Mouse (Mus musculus) kidney, embryonic 15.5 days (tissue): ENCODE results near the gene Med17. TPM values are rescaled to one million over a fixed set of nuclear protein-coding genes. Genes with fewer than 3 reads are reported as not detected.

ENCODE experiments used
- ATAC-seq: fragments of 200-750 bp; cut with Nextera tagmentation; replicated peaks from 2 replicates; pipeline ENCODE4 v1.8.0; 2017; ENCODE audit warnings: moderate TSS enrichment; ENCODE audit not compliant: low FRiP score
- H3K27ac ChIP-seq: fragments of 300-500 bp; sonication (generic); 2 replicates; pipeline ENCODE4 v1.5.1; 2015; ENCODE audit warnings: mild to moderate bottlenecking, inconsistent platforms
- H3K27me3 ChIP-seq: fragments of 300-500 bp; sonication (generic); 2 replicates; pipeline ENCODE4 v1.6.1; 2015; ENCODE audit warnings: inconsistent platforms
- H3K36me3 ChIP-seq: fragments of 300-500 bp; sonication (generic); 2 replicates; pipeline ENCODE4 v1.6.1; 2015; ENCODE audit warnings: inconsistent platforms
- H3K4me1 ChIP-seq: fragments of 300-500 bp; sonication (generic); 2 replicates; pipeline ENCODE4 v1.6.1; 2015; ENCODE audit warnings: inconsistent platforms
- H3K4me2 ChIP-seq: fragments of 300-500 bp; sonication (generic); 2 replicates; pipeline ENCODE4 v1.6.1; 2015; ENCODE audit warnings: moderate library complexity, mild to moderate bottlenecking, inconsistent platforms
- H3K4me3 ChIP-seq: fragments of 300-500 bp; sonication (generic); replicated peaks from 2 replicates; pipeline ENCODE4 v1.5.1; 2015; ENCODE audit warnings: mild to moderate bottlenecking, inconsistent platforms
- H3K9ac ChIP-seq: fragments of 300-500 bp; sonication (generic); 2 replicates; pipeline ENCODE4 v1.6.1; 2015; ENCODE audit warnings: mild to moderate bottlenecking, inconsistent platforms
- H3K9me3 ChIP-seq: fragments of 300-500 bp; sonication (generic); replicated peaks from 2 replicates; pipeline ENCODE4 v1.6.1; 2016; ENCODE audit warnings: inconsistent platforms
- WGBS: fragments of 180-500 bp; shearing (Covaris S2); methylation state at CpG from one replicate; pipeline ENCODE4 v1.1.7; 2015; ENCODE audit warnings: mixed read lengths; 5-methylcytosine and 5-hydroxymethylcytosine counted together
- polyA plus RNA-seq: library from polyadenylated mRNA; unstranded; fragments of >200 nt; fragmentation: Nextera tagmentation; extraction: Ambion mirVana; gene quantifications from 2 replicates; pipeline ENCODE4 v1.2.1, GENCODE M21; 2015

The Med17 gene
- polyA plus RNA-seq, 1 experiment from 2014 or later = 39.2 TPM

- Histone ChIP-seq H3K4me2 (no peak overlapping the region), H3K27me3 (0 out of 2 replicates have a peak, but pooled peaks cover 7% of the 10 kb centered on the region), H3K27ac (no peak overlapping the region), H3K4me3 (no peak overlapping the region), H3K9ac (no peak overlapping the region), H3K4me1 (peaks cover 30% of the 10 kb centered on the region), H3K9me3 (no peaks in the 10 kb centered on the region), H3K36me3 (no peaks in the 10 kb centered on the region)
- no peak for ATAC-seq
- 91% methylated on average over 1 of the region's 1 CpGs for WGBS
These were observed 37.6 kb downstream of the Med17 start for GRCm38 (mm10) chr9:15242130-15242529.

GRCm38 (mm10) chr9:15241596-15241939, 38.2 kb downstream of the Med17 start:
- H3K9ac ChIP-seq = no peak overlapping the region
- peak overlapping the region; percentile 31; the same call in 1 of the 2 replicates for H3K4me2 ChIP-seq
- H3K9me3 ChIP-seq = no peaks in the 10 kb centered on the region
- WGBS = 43% methylated on average over 9 of the region's 9 CpGs
- no peak overlapping the region for H3K4me3 ChIP-seq
- no peak for ATAC-seq
- no peaks in the 10 kb centered on the region for H3K36me3 ChIP-seq
- H3K27ac ChIP-seq = no peak overlapping the region
- H3K27me3 ChIP-seq = 0 out of 2 replicates have a peak, but pooled peaks cover 7% of the 10 kb centered on the region
- peaks cover 31% of the 10 kb centered on the region for H3K4me1 ChIP-seq

GRCm38 (mm10) chr9:15240863-15241595, 38.7 kb downstream of the Med17 start:
- Histone ChIP-seq H3K27ac (no peak overlapping the region), H3K4me1 (peaks cover 31% of the 10 kb centered on the region), H3K9me3 (no peaks in the 10 kb centered on the region), H3K27me3 (0 out of 2 replicates have a peak, but pooled peaks cover 7% of the 10 kb centered on the region), H3K36me3 (no peaks in the 10 kb centered on the region), H3K9ac (no peak overlapping the region), H3K4me2 (no peak overlapping the region), H3K4me3 (no peak overlapping the region)
- 71% methylated on average over 6 of the region's 6 CpGs for WGBS
- ATAC-seq = no peak

GRCm38 (mm10) chr9:15240006-15240405, 39.7 kb downstream of the Med17 start:
- H3K4me3 ChIP-seq = peak overlapping the region; percentile 51; the same call in 1 of the 2 replicates

GRCm38 (mm10) chr9:15239042-15239925, 40.4 kb downstream of the Med17 start, which contains the start of gene Vstm5:
Vstm5 (plus strand) TSS chr9:15239045.
- H3K4me1 ChIP-seq = peaks cover 25% of the 10 kb centered on the region
- H3K36me3 ChIP-seq = no peaks in the 10 kb centered on the region
- peak; percentile 69 for ATAC-seq
- H3K9me3 ChIP-seq = no peaks in the 10 kb centered on the region
- H3K27me3 ChIP-seq = 0 out of 2 replicates have a peak, but pooled peaks cover 7% of the 10 kb centered on the region
- peak within 1 kb of the TSS; percentile 51 for H3K4me3 ChIP-seq
- H3K9ac ChIP-seq = peak within 1 kb of the TSS; percentile 54
- peak within 1 kb of the TSS; percentile 87 for H3K4me2 ChIP-seq
- WGBS = 5% methylated on average over 35 of the region's 35 CpGs
- H3K27ac ChIP-seq = peak within 1 kb of the TSS; percentile 57

More at GRCm38 (mm10) chr9:15240006-15240405, 39.7 kb downstream of the Med17 start:
- Histone ChIP-seq H3K9ac (no peak overlapping the region), H3K27me3 (0 out of 2 replicates have a peak, but pooled peaks cover 7% of the 10 kb centered on the region), H3K4me2 (peak overlapping the region; percentile 87), H3K27ac (no peak overlapping the region), H3K9me3 (no peaks in the 10 kb centered on the region), H3K4me1 (peaks cover 25% of the 10 kb centered on the region), H3K36me3 (no peaks in the 10 kb centered on the region)
- no peak for ATAC-seq
- WGBS = 88% methylated on average over 6 of the region's 6 CpGs

- Histone ChIP-seq H3K4me3 (peak overlapping the region; percentile 51), H3K4me2 (peak overlapping the region; percentile 87), H3K9ac (peak overlapping the region; percentile 54), H3K4me1 (peaks cover 25% of the 10 kb centered on the region), H3K9me3 (no peaks in the 10 kb centered on the region), H3K36me3 (no peaks in the 10 kb centered on the region), H3K27me3 (0 out of 2 replicates have a peak, but pooled peaks cover 7% of the 10 kb centered on the region), H3K27ac (peak overlapping the region; percentile 57; the same call in 1 of the 2 replicates)
- ATAC-seq = 0 out of 2 replicates have a peak, but pooled peaks have one; percentile 16
- 78% methylated on average over 16 of the region's 16 CpGs for WGBS
These were observed 41.3 kb downstream of the Med17 start for GRCm38 (mm10) chr9:15238297-15238990.

- H3K27me3 ChIP-seq = 0 out of 2 replicates have a peak, but pooled peaks cover 7% of the 10 kb centered on the region
- 47% methylated on average over 14 of the region's 14 CpGs for WGBS
- no peak overlapping the region for H3K4me3 ChIP-seq
- no peak overlapping the region for H3K9ac ChIP-seq
- H3K4me1 ChIP-seq = peaks cover 25% of the 10 kb centered on the region
- H3K9me3 ChIP-seq = no peaks in the 10 kb centered on the region
- peak overlapping the region; percentile 57 for H3K27ac ChIP-seq
- H3K4me2 ChIP-seq = no peak overlapping the region
- ATAC-seq = no peak
- no peaks in the 10 kb centered on the region for H3K36me3 ChIP-seq
These were observed 42.0 kb downstream of the Med17 start for GRCm38 (mm10) chr9:15237516-15238296.

- 0 out of 2 replicates have a peak, but pooled peaks cover 7% of the 10 kb centered on the region for H3K27me3 ChIP-seq
- no peak overlapping the region for H3K4me2 ChIP-seq
- peak overlapping the region; percentile 66 for H3K27ac ChIP-seq
- no peaks in the 10 kb centered on the region for H3K36me3 ChIP-seq
- ATAC-seq = no peak
- no peak overlapping the region for H3K4me3 ChIP-seq
- no peak overlapping the region for H3K9ac ChIP-seq
- 0 out of 2 replicates have a peak, but pooled peaks cover 3% of the 10 kb centered on the region for H3K9me3 ChIP-seq
- 72% methylated on average over 3 of the region's 3 CpGs for WGBS
- H3K4me1 ChIP-seq = peaks cover 25% of the 10 kb centered on the region
These were observed 43.7 kb downstream of the Med17 start for GRCm38 (mm10) chr9:15235986-15236385.

GRCm38 (mm10) chr9:15233604-15234003, 46.1 kb downstream of the Med17 start:
- Histone ChIP-seq H3K4me2 (no peak overlapping the region), H3K4me3 (no peak overlapping the region), H3K9ac (no peak overlapping the region), H3K9me3 (0 out of 2 replicates have a peak, but pooled peaks cover 3% of the 10 kb centered on the region), H3K27ac (no peak overlapping the region), H3K4me1 (peaks cover 14% of the 10 kb centered on the region), H3K27me3 (no peaks in the 10 kb centered on the region), H3K36me3 (no peaks in the 10 kb centered on the region)
- no peak for ATAC-seq
- 84% methylated on average over 1 of the region's 1 CpGs for whole genome bisulfite sequencing

GRCm38 (mm10) chr9:15232445-15232844, 47.3 kb downstream of the Med17 start:
- no peak overlapping the region for H3K4me3 ChIP-seq
- H3K4me1 ChIP-seq = peaks cover 4% of the 10 kb centered on the region
- no peaks in the 10 kb centered on the region for H3K36me3 ChIP-seq
- no peak for ATAC-seq
- no peak overlapping the region for H3K4me2 ChIP-seq
- H3K9ac ChIP-seq = no peak overlapping the region
- H3K27ac ChIP-seq = no peak overlapping the region
- H3K27me3 ChIP-seq = no peaks in the 10 kb centered on the region
- WGBS = 95% methylated on average over 3 of the region's 3 CpGs
- H3K9me3 ChIP-seq = 0 out of 2 replicates have a peak, but pooled peaks cover 3% of the 10 kb centered on the region

- Histone ChIP-seq H3K4me3 (no peak overlapping the region), H3K4me2 (no peak overlapping the region), H3K9ac (no peak overlapping the region), H3K4me1 (no peaks in the 10 kb centered on the region), H3K36me3 (no peaks in the 10 kb centered on the region), H3K27ac (no peak overlapping the region), H3K27me3 (no peaks in the 10 kb centered on the region), H3K9me3 (no peaks in the 10 kb centered on the region; the same call in 1 of the 2 replicates)
- 38% methylated on average over 2 of the region's 2 CpGs for WGBS
- no peak for ATAC-seq
These were observed 54.8 kb downstream of the Med17 start for GRCm38 (mm10) chr9:15224912-15225311.
